Mouse (Mus musculus): ENCODE measurements at regions not wholly inside any gene's neighbourhood (a gene's known extent, or its start where the extent isn't known, plus 50 kb on each side); places are given as distances from the start of the nearest gene placed in this dataset.

GRCm38 (mm10) chr12:32545466-32545865, 167.0 kb downstream of the Ccdc71l start:
- Histone ChIP-seq H3K9ac (ENCODE audit: low read depth, low read length) (no peak overlapping the region), H3K27me3 (ENCODE audit: control insufficient read depth, insufficient read depth, low read length) (no peaks in the 10 kb centered on the region), H3K79me2 (replicated peaks; ENCODE audit: control insufficient read depth, insufficient read depth, low read length) (no peaks in the 10 kb centered on the region), H3K36me3 (ENCODE audit: control insufficient read depth, insufficient read depth, low read length) (no peaks in the 10 kb centered on the region), H3K4me1 (ENCODE audit: control insufficient read depth, insufficient read depth, low read length) (no peaks in the 10 kb centered on the region), H3K4me3 (no peak overlapping the region), H3K27ac (no peak overlapping the region)
- 64% methylated on average over 1 of the region's 1 CpGs for WGBS
- no peak for TF ChIP-seq POLR2A (IDR thresholded peaks at IDR 0.05; ENCODE audit: insufficient read depth, low read depth, low read length)
- no peak for TF ChIP-seq CTCF (IDR thresholded peaks at IDR 0.05)
- no peak for TF ChIP-seq EP300 (IDR thresholded peaks at IDR 0.05; ENCODE audit: insufficient read depth, low read depth, low read length)
- intact Hi-C loops (cut with DNase I): no loop called here
- DNase-seq: no peak

- Histone ChIP-seq H3K4me3 (no peak overlapping the region), H3K27me3 (ENCODE audit: control insufficient read depth, insufficient read depth, low read length) (no peaks in the 10 kb centered on the region), H3K79me2 (replicated peaks; ENCODE audit: control insufficient read depth, insufficient read depth, low read length) (no peaks in the 10 kb centered on the region), H3K4me1 (ENCODE audit: control insufficient read depth, insufficient read depth, low read length) (no peaks in the 10 kb centered on the region), H3K9ac (ENCODE audit: low read depth, low read length) (no peak overlapping the region), H3K36me3 (ENCODE audit: control insufficient read depth, insufficient read depth, low read length) (no peaks in the 10 kb centered on the region), H3K27ac (no peak overlapping the region)
- TF ChIP-seq EP300 (IDR thresholded peaks at IDR 0.05; ENCODE audit: insufficient read depth, low read depth, low read length) (no peak), CTCF (IDR thresholded peaks at IDR 0.05) (no peak), POLR2A (IDR thresholded peaks at IDR 0.05; ENCODE audit: insufficient read depth, low read depth, low read length) (no peak)
- intact Hi-C loops (cut with DNase I): no loop called here
- no peak for DNase-seq
These were observed 167.9 kb downstream of the Ccdc71l start for GRCm38 (mm10) chr12:32546356-32546755.

- WGBS: 90% methylated on average over 5 of the region's 5 CpGs
- Histone ChIP-seq H3K4me3 (no peak overlapping the region), H3K27ac (no peak overlapping the region), H3K36me3 (ENCODE audit: control insufficient read depth, insufficient read depth, low read length) (no peaks in the 10 kb centered on the region), H3K4me1 (ENCODE audit: control insufficient read depth, insufficient read depth, low read length) (no peaks in the 10 kb centered on the region), H3K79me2 (replicated peaks; ENCODE audit: control insufficient read depth, insufficient read depth, low read length) (no peaks in the 10 kb centered on the region), H3K9ac (ENCODE audit: low read depth, low read length) (no peak overlapping the region), H3K27me3 (ENCODE audit: control insufficient read depth, insufficient read depth, low read length) (no peaks in the 10 kb centered on the region)
- DNase-seq: no peak
- intact Hi-C loops (cut with DNase I): no loop called here
- TF ChIP-seq POLR2A (IDR thresholded peaks at IDR 0.05; ENCODE audit: insufficient read depth, low read depth, low read length) (no peak), EP300 (IDR thresholded peaks at IDR 0.05; ENCODE audit: insufficient read depth, low read depth, low read length) (no peak), CTCF (IDR thresholded peaks at IDR 0.05) (no peak)
These were observed 175.3 kb downstream of the Ccdc71l start for GRCm38 (mm10) chr12:32553793-32554192.

- no peak for DNase-seq
- no peaks in the 10 kb centered on the region for H3K79me2 ChIP-seq (replicated peaks; ENCODE audit: control insufficient read depth, insufficient read depth, low read length)
- H3K4me3 ChIP-seq: no peak overlapping the region
- no peaks in the 10 kb centered on the region for H3K27me3 ChIP-seq (ENCODE audit: control insufficient read depth, insufficient read depth, low read length)
- H3K9ac ChIP-seq (ENCODE audit: low read depth, low read length): no peak overlapping the region
- WGBS: 65% methylated on average over 3 of the region's 3 CpGs
- no peak for TF ChIP-seq POLR2A (IDR thresholded peaks at IDR 0.05; ENCODE audit: insufficient read depth, low read depth, low read length)
- no peak for TF ChIP-seq CTCF (IDR thresholded peaks at IDR 0.05)
- no peak for TF ChIP-seq EP300 (IDR thresholded peaks at IDR 0.05; ENCODE audit: insufficient read depth, low read depth, low read length)
- H3K4me1 ChIP-seq (ENCODE audit: control insufficient read depth, insufficient read depth, low read length): no peaks in the 10 kb centered on the region
- intact Hi-C loops (cut with DNase I): no loop called here
- no peak overlapping the region for H3K27ac ChIP-seq
- no peaks in the 10 kb centered on the region for H3K36me3 ChIP-seq (ENCODE audit: control insufficient read depth, insufficient read depth, low read length)
These were observed 189.3 kb downstream of the Ccdc71l start for GRCm38 (mm10) chr12:32567777-32568176.

- Histone ChIP-seq H3K9ac (ENCODE audit: low read depth, low read length) (no peak overlapping the region), H3K27me3 (ENCODE audit: control insufficient read depth, insufficient read depth, low read length) (peaks cover 1% of the 10 kb centered on the region; the same call in 1 of the 2 replicates), H3K27ac (no peak overlapping the region), H3K4me1 (ENCODE audit: control insufficient read depth, insufficient read depth, low read length) (peaks cover 1% of the 10 kb centered on the region; the same call in 1 of the 2 replicates), H3K4me3 (no peak overlapping the region), H3K36me3 (ENCODE audit: control insufficient read depth, insufficient read depth, low read length) (no peaks in the 10 kb centered on the region), H3K79me2 (replicated peaks; ENCODE audit: control insufficient read depth, insufficient read depth, low read length) (no peaks in the 10 kb centered on the region)
- intact Hi-C loops (cut with DNase I): no loop called here
- DNase-seq: no peak
- TF ChIP-seq POLR2A (IDR thresholded peaks at IDR 0.05; ENCODE audit: insufficient read depth, low read depth, low read length) (no peak), EP300 (IDR thresholded peaks at IDR 0.05; ENCODE audit: insufficient read depth, low read depth, low read length) (no peak), CTCF (IDR thresholded peaks at IDR 0.05) (no peak)
- WGBS: 88% methylated on average over 6 of the region's 6 CpGs
These were observed 202.8 kb downstream of the Ccdc71l start for GRCm38 (mm10) chr12:32581304-32581703.

DNA sequence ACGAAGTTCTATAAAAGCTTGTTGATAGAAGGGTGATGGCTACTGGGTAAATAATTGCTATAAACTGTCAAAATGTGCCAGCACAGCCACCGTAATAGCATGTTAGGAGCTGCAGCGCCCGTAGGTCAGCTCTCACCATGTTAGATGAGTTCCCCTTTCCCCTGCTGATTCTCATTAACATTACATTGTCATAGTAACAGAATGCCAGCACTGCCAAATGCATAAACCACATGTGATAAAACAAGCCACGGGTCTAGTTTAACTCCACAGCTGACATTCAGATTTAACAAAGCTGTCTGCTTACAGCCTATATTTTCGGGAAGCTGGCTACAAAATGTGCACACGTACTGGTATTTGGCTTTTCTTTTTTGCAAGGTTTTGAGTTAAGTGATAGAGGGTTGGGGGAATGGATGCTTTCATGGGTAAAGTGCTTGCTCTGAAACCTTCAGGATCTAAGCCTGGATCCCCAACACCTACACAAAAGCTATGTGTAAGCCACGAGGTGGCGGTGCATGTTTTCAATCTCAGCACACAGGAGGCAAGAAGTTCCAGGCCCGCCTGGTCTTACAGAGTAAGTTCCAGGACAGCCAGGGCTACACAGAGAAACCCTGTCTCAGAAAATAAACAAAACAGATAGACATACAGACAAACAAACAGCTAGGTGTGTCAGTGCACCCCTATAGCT, 217.1 kb upstream of the Nampt start:
- H3K36me3 ChIP-seq (ENCODE audit: control insufficient read depth, insufficient read depth, low read length): no peaks in the 10 kb centered on the region
- H3K4me3 ChIP-seq: no peak overlapping the region
- intact Hi-C loops (cut with DNase I): no loop called here
- no peaks in the 10 kb centered on the region for H3K27me3 ChIP-seq (ENCODE audit: control insufficient read depth, insufficient read depth, low read length)
- no peak for DNase-seq
- TF ChIP-seq POLR2A (IDR thresholded peaks at IDR 0.05; ENCODE audit: insufficient read depth, low read depth, low read length) (no peak), EP300 (IDR thresholded peaks at IDR 0.05; ENCODE audit: insufficient read depth, low read depth, low read length) (no peak), CTCF (IDR thresholded peaks at IDR 0.05) (no peak)
- peaks cover 3% of the 10 kb centered on the region; the same call in 1 of the 2 replicates for H3K4me1 ChIP-seq (ENCODE audit: control insufficient read depth, insufficient read depth, low read length)
- H3K79me2 ChIP-seq (replicated peaks; ENCODE audit: control insufficient read depth, insufficient read depth, low read length): no peaks in the 10 kb centered on the region
- H3K9ac ChIP-seq (ENCODE audit: low read depth, low read length): no peak overlapping the region
- H3K27ac ChIP-seq: no peak overlapping the region
- WGBS: 69% methylated on average over 10 of the region's 10 CpGs

Data from heart, adult 2 months (tissue).